17 mouse cellular contexts compared by ENCODE assay signal in genomic region chr5:76680959-76681358, GRCm38 (mm10).
"Had no signal": no experiment of that assay in that cellular context is flagged by ENCODE, and none has a peak within 500 bp of the region (broad histone marks: within the 10 kb centered on the region; RNA-seq: fewer than 3 reads in every experiment).

No protein-coding gene starts in this region.

- ATAC-seq: intestine, embryonic 16.5 days had no signal

- H3K27ac ChIP-seq: kidney, postnatal 0 days; limb, embryonic 12.5 days; limb, embryonic 15.5 days; liver, embryonic 14.5 days; lung, embryonic 15.5 days had no signal

- H3K36me3 ChIP-seq: limb, embryonic 15.5 days; lung, embryonic 15.5 days had no signal

- H3K9ac ChIP-seq: limb, embryonic 12.5 days; limb, embryonic 15.5 days; liver, embryonic 14.5 days; lung, embryonic 15.5 days; midbrain, embryonic 12.5 days had no signal

- H3K4me1 ChIP-seq: lung, embryonic 15.5 days had no signal

- H3K4me2 ChIP-seq: limb, embryonic 12.5 days; limb, embryonic 15.5 days; liver, embryonic 11.5 days; lung, embryonic 15.5 days; midbrain, embryonic 12.5 days had no signal

- H3K4me3 ChIP-seq: limb, embryonic 12.5 days; limb, embryonic 15.5 days; lung, embryonic 15.5 days; midbrain, embryonic 12.5 days had no signal

- H3K9me3 ChIP-seq: limb, embryonic 15.5 days; lung, embryonic 15.5 days; midbrain, embryonic 12.5 days had no signal

- H3K27me3 ChIP-seq: limb, embryonic 12.5 days; limb, embryonic 15.5 days; lung, embryonic 15.5 days; midbrain, embryonic 12.5 days had no signal

- DNase-seq: kidney, adult 18-20 months; kidney, adult 9 months; kidney, postnatal 36 days; left cerebral cortex, postnatal 4 days; lung, adult 18-20 months; lung, postnatal 10 days; lung, postnatal 4 days; thymus, postnatal 14 days; thymus, postnatal 4 days had no signal
